In genomic region chr14:27867386-27867785, GRCm38 (mm10) we compare ENCODE assay signal across 18 mouse cellular contexts.
DNase-seq lines count a peak whose midpoint lies in the region; ATAC-seq and TF ChIP-seq lines count a peak whose summit lies in the region.
"Had no signal": no experiment of that assay in that cellular context is flagged by ENCODE, and none has a peak within 500 bp of the region (broad histone marks: within the 10 kb centered on the region; RNA-seq: fewer than 3 reads in every experiment).

No protein-coding gene starts in this region.

- 0 out of 2 replicates have a peak, but pooled peaks cover 3% of the 10 kb centered on the region for H3K4me1 ChIP-seq in hindbrain, postnatal 0 days (ENCODE audit: insufficient read depth, low read length)
- 0 out of 2 replicates have a peak, but pooled peaks cover 6% of the 10 kb centered on the region for H3K4me1 ChIP-seq in hindbrain, embryonic 13.5 days (replicated peaks)
- no peaks in the 10 kb centered on the region for H3K4me1 ChIP-seq in cerebellum, adult 2 months (ENCODE audit: control insufficient read depth, insufficient read depth, low read length)
- H3K4me1 ChIP-seq: forebrain, embryonic 15.5 days; midbrain, embryonic 12.5 days had no signal

- no peak overlapping the region for H3K9ac ChIP-seq in hindbrain, postnatal 0 days (replicated peaks; ENCODE audit: low read length)
- H3K9ac ChIP-seq in hindbrain, embryonic 13.5 days: no peak overlapping the region
- H3K9ac ChIP-seq: forebrain, embryonic 15.5 days; heart, embryonic 13.5 days; midbrain, embryonic 12.5 days had no signal

- no peak overlapping the region for H3K4me3 ChIP-seq in hindbrain, postnatal 0 days (ENCODE audit: low read length)
- no peak overlapping the region for H3K4me3 ChIP-seq in hindbrain, embryonic 13.5 days
- no peak overlapping the region for H3K4me3 ChIP-seq in cerebellum, adult 2 months (replicated peaks; ENCODE audit: insufficient read depth, low read depth, low read length)
- H3K4me3 ChIP-seq: erythroblast, embryonic 14.5 days; forebrain, embryonic 15.5 days; heart, embryonic 13.5 days; midbrain, embryonic 12.5 days had no signal

- H3K4me2 ChIP-seq in hindbrain, postnatal 0 days (ENCODE audit: low read depth, low read length): no peak overlapping the region
- H3K4me2 ChIP-seq in hindbrain, embryonic 13.5 days: no peak overlapping the region
- H3K4me2 ChIP-seq: forebrain, embryonic 15.5 days; heart, embryonic 13.5 days; midbrain, embryonic 12.5 days had no signal

- peak; percentile 71 for DNase-seq in hindbrain, postnatal 0 days (ENCODE audit: low spot score)
- peak; percentile 32 for DNase-seq in retina, postnatal 1 day
- DNase-seq in retina, embryonic 14.5 days (ENCODE audit: low spot score): no peak
- peak; percentile 28 to 33 for DNase-seq in cerebellum, adult 2 months
- DNase-seq in cerebellum, postnatal 36 days: peak; percentile 44 to 45
- DNase-seq in spleen, postnatal 36 days (ENCODE audit: low spot score in 2 of 2): no peak
- DNase-seq: heart, postnatal 36 days; layer of hippocampus, postnatal 36 days; lung, adult 2 months; lung, postnatal 4 days; thymus, adult 18-20 months had no signal

- no peak for TF ChIP-seq POLR2A in cerebellum, adult 2 months (IDR thresholded peaks at IDR 0.05; ENCODE audit: borderline replicate concordance, insufficient read depth, low read length)

- ATAC-seq in hindbrain, postnatal 0 days: no peak
- no peak for ATAC-seq in hindbrain, embryonic 13.5 days (ENCODE audit: low FRiP score)
- ATAC-seq: activated CD4-positive, CD25-positive, alpha-beta regulatory T cell, adult 4 months; forebrain, embryonic 15.5 days; Patski had no signal

- TF ChIP-seq CTCF in hindbrain, postnatal 0 days (IDR thresholded peaks at IDR 0.05; ENCODE audit: low read depth): no peak
- TF ChIP-seq CTCF in cerebellum, adult 2 months (IDR thresholded peaks at IDR 0.05; ENCODE audit: borderline replicate concordance, insufficient read depth, low read depth, low read length): no peak

- H3K9me3 ChIP-seq in hindbrain, postnatal 0 days (ENCODE audit: low read length): no peaks in the 10 kb centered on the region
- H3K9me3 ChIP-seq in hindbrain, embryonic 13.5 days: no peaks in the 10 kb centered on the region
- H3K9me3 ChIP-seq: forebrain, embryonic 15.5 days; heart, embryonic 13.5 days; midbrain, embryonic 12.5 days had no signal

- no peaks in the 10 kb centered on the region for H3K36me3 ChIP-seq in hindbrain, postnatal 0 days (ENCODE audit: insufficient read depth, low read length)
- no peaks in the 10 kb centered on the region for H3K36me3 ChIP-seq in hindbrain, embryonic 13.5 days
- H3K36me3 ChIP-seq: forebrain, embryonic 15.5 days; heart, embryonic 13.5 days; midbrain, embryonic 12.5 days had no signal

- no peaks in the 10 kb centered on the region for H3K27me3 ChIP-seq in hindbrain, postnatal 0 days (ENCODE audit: insufficient read depth, low read length)
- no peaks in the 10 kb centered on the region for H3K27me3 ChIP-seq in hindbrain, embryonic 13.5 days
- no peaks in the 10 kb centered on the region; the same call in 1 of the 2 replicates for H3K27me3 ChIP-seq in cerebellum, adult 2 months (ENCODE audit: control insufficient read depth, insufficient read depth, low read length)
- H3K27me3 ChIP-seq: forebrain, embryonic 15.5 days; heart, embryonic 13.5 days; midbrain, embryonic 12.5 days; Patski had no signal

- no peak overlapping the region for H3K27ac ChIP-seq in hindbrain, postnatal 0 days
- no peak overlapping the region for H3K27ac ChIP-seq in hindbrain, embryonic 13.5 days
- H3K27ac ChIP-seq in cerebellum, adult 2 months (ENCODE audit: insufficient read depth, low read length): no peak overlapping the region
- H3K27ac ChIP-seq: forebrain, embryonic 15.5 days; heart, embryonic 13.5 days; midbrain, embryonic 12.5 days had no signal

Comparison
In these comparisons a context has a peak if more than half of its experiments do, and no peak if none do; other contexts are left out.
1. DNase-seq: peak in hindbrain, postnatal 0 days (single experiment), retina, postnatal 1 day (single experiment), cerebellum, adult 2 months (2 of 2) and cerebellum, postnatal 36 days (2 of 2); none in retina, embryonic 14.5 days (single experiment) and spleen, postnatal 36 days (0 of 2).